ENCODE assay signal across 18 mouse cellular contexts in the genomic region with DNA sequence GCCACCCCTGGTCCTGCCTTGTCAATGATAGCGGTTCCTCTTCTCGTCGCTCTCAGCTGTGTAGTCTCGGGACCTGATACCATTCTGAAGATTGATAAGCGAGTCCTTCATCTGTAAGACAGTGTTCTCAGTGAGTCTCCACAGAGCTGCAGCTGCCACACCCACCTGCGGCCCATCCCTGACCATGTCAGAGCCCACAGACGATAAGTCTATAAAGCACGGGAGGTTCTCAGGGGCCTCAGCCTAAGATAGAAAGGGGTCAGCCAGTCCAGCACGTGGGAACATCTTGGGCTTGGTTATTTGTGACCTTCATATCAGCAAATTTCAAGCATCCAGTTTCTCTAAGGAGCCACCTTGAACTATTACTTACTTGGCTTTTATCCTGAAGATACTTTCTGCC. TPM values are rescaled to one million over a fixed set of nuclear protein-coding genes. Genes with fewer than 3 reads are reported as not detected.
DNase-seq lines count a peak whose midpoint lies in the region.
"Had no signal": no experiment of that assay in that cellular context is flagged by ENCODE, and none has a peak within 500 bp of the region (broad histone marks: within the 10 kb centered on the region; RNA-seq: fewer than 3 reads in every experiment).

No protein-coding gene starts in this region.

- DNase-seq in adrenal gland, adult (ENCODE audit: inconsistent age in 2 of 2, low spot score in 1 of 2), result peak; percentile 67 to 78
- no peak for DNase-seq in adrenal gland, postnatal 25 days
- DNase-seq in heart, adult 11 months, result peak; percentile 81
- no peak for DNase-seq in heart, adult 18-20 months
- DNase-seq in ovary, adult 18-20 months (ENCODE audit: low spot score), result peak; percentile 76
- no peak for DNase-seq in ovary, postnatal 10 days (ENCODE audit: low spot score)
- peak; percentile 72 for DNase-seq in testis, postnatal 14 days (ENCODE audit: low spot score)
- no peak for DNase-seq in testis, postnatal 10 days (ENCODE audit: low spot score)
- DNase-seq: adrenal gland, postnatal 10 days; adrenal gland, postnatal 36 days; B cell, adult 2 months; cerebellum, adult 11 months; cerebellum, adult 18-20 months; cerebellum, adult 8-10 months; cerebellum, adult 9-11 months; cerebellum, postnatal 14 days; cerebellum, postnatal 36 days; embryo, embryonic 11 days had no signal

RNA-seq across cellular contexts. Expression of gene Scn3b, which starts 29.0 kb away (rescaled TPM):
- total RNA-seq in adrenal gland, postnatal 25 days (2021), result 4.0 and 6.1 TPM in 2 replicates
- total RNA-seq in heart, adult 18-20 months (2021), result 1 to 10 TPM in 1 of 2 experiments, under 1 TPM in 1; 0.79 to 1.6 TPM

Comparison
In these comparisons a context has a peak if more than half of its experiments do, and no peak if none do; other contexts are left out.
1. DNase-seq: peak in adrenal gland, adult (2 of 2), heart, adult 11 months (single experiment), ovary, adult 18-20 months (single experiment) and testis, postnatal 14 days (single experiment); none in adrenal gland, postnatal 25 days (single experiment), heart, adult 18-20 months (0 of 2), ovary, postnatal 10 days (single experiment) and testis, postnatal 10 days (single experiment).